Mouse (Mus musculus) kidney, postnatal 0 days (tissue): ENCODE results near the gene Rlim. TPM values are rescaled to one million over a fixed set of nuclear protein-coding genes. Genes with fewer than 3 reads are reported as not detected.

ENCODE experiments used
- ATAC-seq: fragments of 200-750 bp; cut with Nextera tagmentation; replicated peaks from 2 replicates; pipeline ENCODE4 v1.8.0; 2017; ENCODE audit warnings: low read depth, moderate number of reproducible peaks, moderate TSS enrichment, moderate library complexity; ENCODE audit not compliant: low FRiP score
- DNase-seq: peaks from one replicate; pipeline ENCODE4 v3.0.0-alpha.2; 2016; ENCODE audit warnings: low spot score
- H3K27ac ChIP-seq: fragments of 300-500 bp; sonication (generic); 2 replicates; pipeline ENCODE4 v1.5.1; 2014; ENCODE audit warnings: mild to moderate bottlenecking
- H3K27me3 ChIP-seq: fragments of 300-500 bp; sonication (generic); 2 replicates; pipeline ENCODE4 v1.6.1; 2014; ENCODE audit warnings: low read length, mixed read lengths; ENCODE audit not compliant: insufficient read depth
- H3K36me3 ChIP-seq: fragments of 300-500 bp; sonication (generic); 2 replicates; pipeline ENCODE4 v1.6.1; 2014; ENCODE audit warnings: low read length, mixed read lengths; ENCODE audit not compliant: insufficient read depth
- H3K4me1 ChIP-seq: fragments of 300-500 bp; sonication (generic); replicated peaks from 2 replicates; pipeline ENCODE4 v1.6.1; 2014; ENCODE audit warnings: antibody characterized with exemption, low read length, mixed read lengths; ENCODE audit not compliant: insufficient read depth
- H3K4me2 ChIP-seq: fragments of 300-500 bp; sonication (generic); 2 replicates; pipeline ENCODE4 v1.6.1; 2014; ENCODE audit warnings: mild to moderate bottlenecking, low read length, moderate library complexity, mixed read lengths
- H3K4me3 ChIP-seq: fragments of 300-500 bp; sonication (generic); replicated peaks from 2 replicates; pipeline ENCODE4 v1.5.1; 2014; ENCODE audit warnings: low read depth, low read length
- H3K9ac ChIP-seq: fragments of 300-500 bp; sonication (generic); 2 replicates; pipeline ENCODE4 v1.6.1; 2014; ENCODE audit warnings: low read depth, low read length
- H3K9me3 ChIP-seq: fragments of 300-500 bp; sonication (generic); replicated peaks from 2 replicates; pipeline ENCODE4 v1.6.1; 2016; ENCODE audit warnings: low read length, inconsistent platforms, mixed read lengths
- CTCF ChIP-seq: IDR thresholded peaks from 2 replicates; pipeline ENCODE4 v1.5.1; 2016; ENCODE audit warnings: antibody characterized with exemption, low read depth, mild to moderate bottlenecking, moderate library complexity
- WGBS: fragments of 180-500 bp; shearing (Covaris S2); extraction: QIAGEN DNeasy Blood & Tissue Kit; methylation state at CpG from one replicate; pipeline ENCODE4 v1.1.7; 2014; 5-methylcytosine and 5-hydroxymethylcytosine counted together
- polyA plus RNA-seq: library from polyadenylated mRNA; unstranded; fragments of >200 nt; fragmentation: Nextera tagmentation; extraction: Ambion mirVana; gene quantifications from 2 replicates; pipeline ENCODE4 v1.2.1, GENCODE M21; 2015

The Rlim gene
- polyA plus RNA-seq, 1 experiment from 2014 or later = 19.1 TPM

DNA sequence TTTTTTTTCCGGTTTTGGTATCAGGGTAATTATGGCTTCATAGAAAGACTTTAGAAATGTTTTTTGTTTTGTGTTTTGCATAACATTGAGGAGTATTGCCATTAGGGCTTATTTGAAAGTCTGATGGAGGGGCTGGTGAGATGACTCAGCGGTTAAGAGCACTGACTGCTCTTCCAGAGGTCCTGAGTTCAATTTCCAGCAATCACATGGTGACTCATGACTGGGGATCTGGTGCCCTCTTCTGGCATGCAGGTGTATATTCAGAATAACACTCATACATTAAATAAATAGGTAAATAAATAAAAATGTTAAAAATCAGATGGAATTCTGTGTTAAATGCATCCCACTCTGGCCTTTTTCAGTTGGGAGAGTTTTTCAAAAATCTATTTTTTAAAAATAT lies 9.3 kb upstream of the Rlim start:
- TF ChIP-seq CTCF = peak; percentile 46
- Histone ChIP-seq H3K9ac (no peak overlapping the region), H3K4me2 (no peak overlapping the region), H3K27ac (no peak overlapping the region), H3K4me3 (no peak overlapping the region), H3K4me1 (no peaks in the 10 kb centered on the region), H3K27me3 (no peaks in the 10 kb centered on the region), H3K36me3 (no peaks in the 10 kb centered on the region), H3K9me3 (no peaks in the 10 kb centered on the region)
- ATAC-seq (no peak), DNase-seq (no peak)
- 68% methylated on average over 2 of the region's 2 CpGs for WGBS

DNA sequence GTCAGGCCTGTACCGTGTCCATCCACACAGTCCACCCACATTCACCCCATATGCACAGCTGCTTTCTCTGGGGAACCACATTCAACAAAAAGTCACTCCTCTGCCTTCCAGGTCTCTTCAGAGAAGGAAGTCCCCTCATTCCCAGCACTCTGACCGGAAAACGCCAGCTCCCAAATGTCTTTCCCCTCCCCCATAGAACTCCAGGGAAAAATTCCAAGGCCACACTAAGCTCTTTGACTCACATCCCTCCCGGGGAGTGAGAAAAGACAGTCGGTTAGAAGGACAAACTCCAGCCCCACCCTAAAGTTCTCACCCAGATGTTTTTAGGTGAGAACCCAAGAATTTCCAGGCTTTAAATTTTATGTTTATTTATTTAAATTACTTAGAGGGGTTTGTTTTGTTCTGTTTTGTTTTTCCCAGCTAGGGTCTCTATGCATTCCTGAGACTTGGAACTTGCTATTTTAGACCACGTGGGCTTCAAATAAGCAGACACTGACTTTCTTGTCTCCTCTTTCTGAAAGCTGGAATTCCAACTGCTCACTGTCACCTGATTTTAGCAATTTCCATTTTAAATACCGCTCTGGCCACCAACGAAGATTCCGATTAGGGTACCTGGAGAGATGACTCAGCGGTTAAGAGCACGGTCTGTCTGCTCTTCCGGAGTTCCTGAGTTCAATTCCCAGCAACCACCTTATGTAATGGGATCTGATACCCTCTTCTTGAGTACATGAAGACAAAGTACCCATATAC lies 6.3 kb upstream of the Rlim start:
- TF ChIP-seq CTCF = no peak
- no peaks in the 10 kb centered on the region for H3K4me1 ChIP-seq
- DNase-seq (peak; percentile 54), ATAC-seq (no peak)
- H3K27me3 ChIP-seq = no peaks in the 10 kb centered on the region
- no peak overlapping the region for H3K9ac ChIP-seq
- no peaks in the 10 kb centered on the region for H3K36me3 ChIP-seq
- 42% methylated on average over 12 of the region's 12 CpGs for WGBS
- H3K4me3 ChIP-seq = no peak overlapping the region
- H3K9me3 ChIP-seq = no peaks in the 10 kb centered on the region
- H3K27ac ChIP-seq = no peak overlapping the region
- H3K4me2 ChIP-seq = no peak overlapping the region

DNA sequence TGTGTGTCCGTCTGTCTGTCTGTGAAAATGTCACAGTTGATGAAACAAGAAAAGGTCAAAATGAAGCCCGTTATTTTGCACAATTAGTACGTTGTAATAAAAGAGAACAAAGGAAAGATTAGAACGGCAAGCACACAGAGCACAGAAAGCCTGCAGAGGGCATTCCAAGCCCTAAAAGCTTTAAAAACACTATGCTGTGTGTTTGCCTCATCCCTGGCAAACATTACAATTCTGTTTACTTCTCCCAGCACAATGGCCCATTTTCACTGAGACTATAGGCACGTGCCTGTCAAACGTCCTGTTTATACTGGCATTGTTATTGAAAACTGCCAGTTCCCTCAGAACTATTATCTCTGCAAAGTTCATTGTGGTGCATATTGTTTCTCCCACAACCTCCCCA lies 5.1 kb upstream of the Rlim start:
- H3K4me1 ChIP-seq = no peaks in the 10 kb centered on the region
- DNase-seq (no peak), ATAC-seq (no peak)
- WGBS = 35% methylated on average over 6 of the region's 6 CpGs
- no peak overlapping the region for H3K9ac ChIP-seq
- H3K27ac ChIP-seq = no peak overlapping the region
- no peak overlapping the region for H3K4me2 ChIP-seq
- no peaks in the 10 kb centered on the region for H3K9me3 ChIP-seq
- H3K4me3 ChIP-seq = no peak overlapping the region
- no peaks in the 10 kb centered on the region for H3K36me3 ChIP-seq
- H3K27me3 ChIP-seq = no peaks in the 10 kb centered on the region
- TF ChIP-seq CTCF = no peak; the same call in 1 of the 2 replicates

DNA sequence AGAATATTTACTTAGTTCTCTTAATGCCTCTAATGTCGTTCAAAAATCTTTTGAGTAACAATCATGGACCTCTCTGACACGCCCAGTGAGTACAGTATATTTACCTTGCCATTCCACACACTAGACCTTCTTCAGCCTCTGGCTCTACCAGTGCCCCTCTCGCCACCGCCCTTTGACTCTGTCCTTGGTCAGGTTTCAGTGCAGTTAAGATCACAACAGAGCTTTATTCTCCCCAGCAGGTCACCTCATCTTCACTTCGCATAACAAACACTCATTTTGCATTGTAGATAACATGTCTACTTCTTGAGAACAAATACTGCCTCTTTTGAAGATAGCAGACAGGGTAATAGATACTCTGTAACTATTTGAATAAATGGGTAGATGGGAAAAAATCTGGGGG lies 3.9 kb upstream of the Rlim start:
- Histone ChIP-seq H3K4me2 (no peak overlapping the region), H3K36me3 (no peaks in the 10 kb centered on the region), H3K9me3 (no peaks in the 10 kb centered on the region), H3K4me1 (no peaks in the 10 kb centered on the region), H3K27me3 (no peaks in the 10 kb centered on the region), H3K27ac (no peak overlapping the region), H3K9ac (no peak overlapping the region), H3K4me3 (no peak overlapping the region)
- no peak for ATAC-seq
- WGBS = 42% methylated on average over 5 of the region's 5 CpGs
- no peak for DNase-seq
- TF ChIP-seq CTCF = no peak

DNA sequence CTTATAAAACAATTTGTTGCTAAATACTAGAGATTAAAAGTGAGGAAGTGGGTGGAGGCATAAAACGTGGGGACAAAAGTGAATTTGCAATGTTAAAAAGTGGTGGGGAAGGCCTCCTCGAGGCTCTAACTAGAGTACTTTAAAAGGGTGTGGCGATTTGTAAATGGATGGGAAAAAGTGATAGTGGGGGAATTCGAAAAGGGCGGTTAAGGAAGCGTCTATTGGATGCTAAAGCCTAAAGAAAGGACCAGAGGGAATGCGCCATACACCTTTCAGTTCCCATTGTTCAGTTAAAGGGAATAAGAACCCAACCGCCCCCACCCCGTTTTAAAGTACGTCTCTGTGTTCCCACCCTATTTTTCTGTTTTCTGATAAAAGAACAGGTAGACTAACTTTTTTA lies 722 bp upstream of the Rlim start:
- Histone ChIP-seq H3K4me3 (no peak overlapping the region), H3K4me2 (peak overlapping the region; percentile 33; the same call in 1 of the 2 replicates), H3K36me3 (no peaks in the 10 kb centered on the region), H3K27ac (peak overlapping the region; percentile 84), H3K27me3 (no peaks in the 10 kb centered on the region), H3K9me3 (no peaks in the 10 kb centered on the region), H3K9ac (no peak overlapping the region), H3K4me1 (no peaks in the 10 kb centered on the region)
- WGBS = 77% methylated on average over 10 of the region's 10 CpGs
- ATAC-seq (no peak), DNase-seq (no peak)
- no peak for TF ChIP-seq CTCF

DNA sequence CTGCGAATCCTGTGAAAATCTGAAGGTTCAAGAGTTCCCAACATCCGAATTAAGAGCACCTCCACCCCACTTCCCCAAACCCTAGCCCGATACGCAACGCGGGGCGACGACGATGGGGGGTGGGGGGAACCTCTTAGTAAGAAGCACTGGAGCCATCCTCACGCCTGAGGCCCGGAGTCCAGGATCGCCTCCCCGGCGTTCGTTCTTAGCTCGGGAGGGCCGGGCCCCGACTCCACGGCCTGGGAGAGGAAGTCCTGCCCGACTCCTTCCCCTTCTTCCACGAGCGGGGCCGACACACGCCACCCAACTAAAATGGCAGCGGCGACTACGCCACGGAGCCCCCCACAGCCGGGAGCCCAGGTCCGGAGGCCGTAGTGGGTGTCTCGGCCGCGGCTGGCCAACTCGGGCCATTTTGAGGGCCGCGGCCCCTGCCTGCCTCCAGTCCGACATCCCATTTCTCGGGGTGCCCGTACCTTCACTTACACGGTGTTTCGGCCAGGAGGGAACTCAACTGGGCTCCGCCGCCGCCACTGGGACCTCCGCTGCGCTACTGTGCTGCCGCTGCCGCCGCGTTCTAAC lies 405 bp downstream of the Rlim start:
- H3K9ac ChIP-seq = peak overlapping the region; percentile 88
- peak; percentile 29 for ATAC-seq
- H3K4me2 ChIP-seq = peak overlapping the region; percentile 52
- H3K4me1 ChIP-seq = no peaks in the 10 kb centered on the region
- no peak for DNase-seq
- no peaks in the 10 kb centered on the region for H3K36me3 ChIP-seq
- TF ChIP-seq CTCF = no peak
- no peaks in the 10 kb centered on the region for H3K27me3 ChIP-seq
- no peaks in the 10 kb centered on the region for H3K9me3 ChIP-seq
- H3K27ac ChIP-seq = peak overlapping the region; percentile 96
- peak overlapping the region; percentile 73 for H3K4me3 ChIP-seq
- WGBS = 33% methylated on average over 48 of the region's 51 CpGs
